ENCODE assay signal across 7 mouse cellular contexts in genomic region chr3:94952806-94953205, GRCm38 (mm10). TPM values are rescaled to one million over a fixed set of nuclear protein-coding genes. Genes with fewer than 3 reads are reported as not detected.
DNase-seq lines count a peak whose midpoint lies in the region; ATAC-seq and TF ChIP-seq lines count a peak whose summit lies in the region.

No protein-coding gene starts in this region.

- H3K9me3 ChIP-seq in E14TG2a.4 (ENCODE audit: low read length), result no peaks in the 10 kb centered on the region
- H3K9me3 ChIP-seq in embryonic facial prominence, embryonic 15.5 days (replicated peaks), result no peaks in the 10 kb centered on the region
- H3K9me3 ChIP-seq in stomach, embryonic 15.5 days, result no peaks in the 10 kb centered on the region

- H3K27ac ChIP-seq in embryonic facial prominence, embryonic 15.5 days (replicated peaks), result peak overlapping the region; percentile 94
- H3K27ac ChIP-seq in stomach, embryonic 15.5 days, result peak overlapping the region; percentile 96

- 0 out of 2 replicates have a peak overlapping the region, but pooled peaks have one; percentile 85 for H3K4me3 ChIP-seq in E14TG2a.4 (replicated peaks; ENCODE audit: low read length)
- peak overlapping the region; percentile 72 for H3K4me3 ChIP-seq in embryonic facial prominence, embryonic 15.5 days (replicated peaks)
- H3K4me3 ChIP-seq in stomach, embryonic 15.5 days (replicated peaks), result peak overlapping the region; percentile 62

- H3K27me3 ChIP-seq in E14TG2a.4 (ENCODE audit: insufficient read depth, low read length), result 0 out of 2 replicates have a peak, but pooled peaks cover 5% of the 10 kb centered on the region
- H3K27me3 ChIP-seq in embryonic facial prominence, embryonic 15.5 days, result no peaks in the 10 kb centered on the region
- no peaks in the 10 kb centered on the region for H3K27me3 ChIP-seq in stomach, embryonic 15.5 days (replicated peaks)

- H3K9ac ChIP-seq in embryonic facial prominence, embryonic 15.5 days, result no peak overlapping the region
- no peak overlapping the region for H3K9ac ChIP-seq in stomach, embryonic 15.5 days

- 36% methylated on average over 5 of the region's 5 CpGs for WGBS in embryonic facial prominence, embryonic 15.5 days
- WGBS in stomach, embryonic 15.5 days, result 43% methylated on average over 5 of the region's 5 CpGs

- peak overlapping the region; percentile 60 for H3K4me2 ChIP-seq in embryonic facial prominence, embryonic 15.5 days (replicated peaks)
- H3K4me2 ChIP-seq in stomach, embryonic 15.5 days, result peak overlapping the region; percentile 62

- ATAC-seq in embryonic facial prominence, embryonic 15.5 days (ENCODE audit: insufficient number of reproducible peaks, low FRiP score, low TSS enrichment, low read depth), result no peak
- peak; percentile 38 for ATAC-seq in stomach, embryonic 15.5 days (ENCODE audit: insufficient read depth, low FRiP score, low read depth)

- peaks cover 27% of the 10 kb centered on the region for H3K4me1 ChIP-seq in E14TG2a.4 (replicated peaks; ENCODE audit: low read depth, low read length)
- peaks cover 12% of the 10 kb centered on the region for H3K4me1 ChIP-seq in embryonic facial prominence, embryonic 15.5 days
- H3K4me1 ChIP-seq in stomach, embryonic 15.5 days, result 0 out of 2 replicates have a peak, but pooled peaks cover 13% of the 10 kb centered on the region

- no peak for TF ChIP-seq CTCF in E14TG2a.4 (conservative IDR thresholded peaks at IDR 0.05; ENCODE audit: low read length)

- DNase-seq in A20 (ENCODE audit: low read depth, low spot score), result peak; percentile 88
- peak; percentile 43 for DNase-seq in kidney, adult 18-20 months
- peak; percentile 82 for DNase-seq in lung, postnatal 10 days
- no peak for DNase-seq in ovary, adult 18-20 months (ENCODE audit: low spot score)

- H3K36me3 ChIP-seq in E14TG2a.4 (ENCODE audit: insufficient read depth, low read length), result peaks cover 29% of the 10 kb centered on the region
- peaks cover 27% of the 10 kb centered on the region for H3K36me3 ChIP-seq in embryonic facial prominence, embryonic 15.5 days
- H3K36me3 ChIP-seq in stomach, embryonic 15.5 days, result peaks cover 24% of the 10 kb centered on the region

RNA-seq across cellular contexts. Expression of gene Rfx5, which starts 1.1 kb away (rescaled TPM):
- polyA plus RNA-seq in embryonic facial prominence, embryonic 15.5 days (2015; fragmentation: Nextera tagmentation; extraction: Ambion mirVana), result 8.7 and 11.0 TPM in 2 replicates
- polyA plus RNA-seq in stomach, embryonic 15.5 days (2015; fragmentation: Nextera tagmentation; extraction: Ambion mirVana), result 8.5 and 9.6 TPM in 2 replicates

RNA-seq across cellular contexts. Expression of gene Selenbp1, which starts 19.9 kb away (rescaled TPM):
- 51.5 and 61.5 TPM in 2 replicates for polyA plus RNA-seq in embryonic facial prominence, embryonic 15.5 days (2015; fragmentation: Nextera tagmentation; extraction: Ambion mirVana)
- polyA plus RNA-seq in stomach, embryonic 15.5 days (2015; fragmentation: Nextera tagmentation; extraction: Ambion mirVana), result 109 and 122 TPM in 2 replicates

RNA-seq across cellular contexts. Expression of gene Pi4kb, which starts 21.7 kb away (rescaled TPM):
- 24.3 and 29.0 TPM in 2 replicates for polyA plus RNA-seq in embryonic facial prominence, embryonic 15.5 days (2015; fragmentation: Nextera tagmentation; extraction: Ambion mirVana)
- polyA plus RNA-seq in stomach, embryonic 15.5 days (2015; fragmentation: Nextera tagmentation; extraction: Ambion mirVana), result 19.3 and 22.0 TPM in 2 replicates
